Mouse (Mus musculus) urinary bladder, postnatal 10 days (tissue): ENCODE measurements around the gene Rag2.

ENCODE experiments used
- DNase-seq: peaks from one replicate; pipeline ENCODE4 v3.0.0; 2022; ENCODE audit warnings: low spot score

Rag2 gene

DNA sequence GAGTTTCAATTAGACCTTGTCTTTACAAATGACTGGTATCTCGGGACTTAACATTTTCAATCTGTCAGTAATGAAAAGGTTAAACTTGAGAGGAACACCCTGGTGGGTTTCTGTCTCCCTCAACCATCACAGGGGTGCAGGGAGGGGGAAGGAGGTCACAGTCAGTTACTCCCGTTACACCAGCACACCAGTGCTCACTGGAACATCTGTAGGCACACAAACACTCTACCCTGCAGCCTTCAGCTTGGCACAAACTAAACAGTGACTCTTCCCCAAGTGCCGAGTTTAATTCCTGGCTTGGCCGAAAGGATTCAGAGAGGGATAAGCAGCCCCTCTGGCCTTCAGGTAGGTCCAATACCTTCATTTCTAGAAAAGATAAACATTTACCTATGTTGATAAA, at the start of gene Rag2:
Gene Rag2 (plus strand): TSS at position 193 of the 400 bp plus-strand sequence.
- DNase-seq = no peak

DNA sequence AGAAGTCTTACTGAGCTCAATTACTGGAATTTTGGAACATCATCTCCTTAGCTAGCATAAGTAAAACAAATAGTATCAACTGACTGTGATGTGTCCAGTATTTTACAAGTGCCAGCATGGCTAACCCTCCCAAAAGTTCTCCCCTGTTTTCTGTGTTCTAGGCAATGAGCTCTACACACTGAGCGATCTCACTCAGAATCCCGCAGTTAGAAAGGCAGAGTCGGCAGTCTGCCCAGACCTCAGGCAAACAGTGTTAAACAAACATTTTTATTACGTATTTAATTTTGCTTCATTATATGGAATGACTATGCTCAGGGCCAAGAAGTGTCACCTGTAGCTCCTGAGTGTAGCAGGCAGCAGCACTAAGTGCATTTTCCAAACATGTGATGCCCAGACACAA, 47.3 kb upstream of the Rag2 start:
- no peak for DNase-seq

DNA sequence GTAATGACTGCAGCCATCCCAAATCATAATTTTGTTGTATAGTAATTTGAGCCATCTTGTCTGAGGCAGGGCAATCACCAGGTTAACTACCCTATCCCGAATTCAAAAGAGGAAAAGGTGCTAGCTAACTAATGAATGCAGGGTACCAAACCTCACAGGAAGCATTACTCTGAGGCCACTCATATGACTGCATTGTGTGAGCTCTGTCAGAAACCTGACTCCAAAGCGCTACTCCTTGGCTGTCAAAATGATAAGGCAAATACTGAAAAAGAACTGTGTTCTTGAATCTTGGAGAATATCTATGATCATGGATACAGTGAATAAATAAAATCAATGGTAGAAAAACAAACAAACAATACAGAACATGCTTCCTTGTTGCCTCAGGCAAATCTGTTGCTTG, 44.5 kb upstream of the Rag2 start:
- no peak for DNase-seq

DNA sequence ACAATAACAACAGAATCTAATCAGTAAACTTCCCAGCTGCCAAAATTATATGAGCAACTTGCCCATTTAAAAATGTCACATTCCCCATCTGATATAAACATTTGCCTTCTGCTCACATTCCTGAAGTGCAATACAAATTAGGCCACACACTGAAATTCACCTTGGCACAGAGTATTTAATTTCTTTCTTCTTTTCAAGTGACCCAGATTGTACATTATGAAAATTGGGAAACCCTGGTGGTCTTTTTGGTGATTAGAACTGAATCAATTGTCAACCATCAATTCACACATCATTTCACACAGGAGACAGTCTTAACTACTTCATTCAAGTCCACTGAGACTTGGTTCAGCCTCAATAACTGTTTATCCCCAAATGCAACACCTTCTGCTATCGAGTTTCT, 44.1 kb upstream of the Rag2 start:
- DNase-seq = no peak

- DNase-seq = no peak
These were observed 43.5 kb upstream of the Rag2 start for GRCm38 (mm10) chr2:101580977-101581376.

GRCm38 (mm10) chr2:101581418-101581817, 43.1 kb upstream of the Rag2 start:
- DNase-seq = no peak

- no peak for DNase-seq
These were observed 33.2 kb upstream of the Rag2 start for GRCm38 (mm10) chr2:101591356-101591755.

DNA sequence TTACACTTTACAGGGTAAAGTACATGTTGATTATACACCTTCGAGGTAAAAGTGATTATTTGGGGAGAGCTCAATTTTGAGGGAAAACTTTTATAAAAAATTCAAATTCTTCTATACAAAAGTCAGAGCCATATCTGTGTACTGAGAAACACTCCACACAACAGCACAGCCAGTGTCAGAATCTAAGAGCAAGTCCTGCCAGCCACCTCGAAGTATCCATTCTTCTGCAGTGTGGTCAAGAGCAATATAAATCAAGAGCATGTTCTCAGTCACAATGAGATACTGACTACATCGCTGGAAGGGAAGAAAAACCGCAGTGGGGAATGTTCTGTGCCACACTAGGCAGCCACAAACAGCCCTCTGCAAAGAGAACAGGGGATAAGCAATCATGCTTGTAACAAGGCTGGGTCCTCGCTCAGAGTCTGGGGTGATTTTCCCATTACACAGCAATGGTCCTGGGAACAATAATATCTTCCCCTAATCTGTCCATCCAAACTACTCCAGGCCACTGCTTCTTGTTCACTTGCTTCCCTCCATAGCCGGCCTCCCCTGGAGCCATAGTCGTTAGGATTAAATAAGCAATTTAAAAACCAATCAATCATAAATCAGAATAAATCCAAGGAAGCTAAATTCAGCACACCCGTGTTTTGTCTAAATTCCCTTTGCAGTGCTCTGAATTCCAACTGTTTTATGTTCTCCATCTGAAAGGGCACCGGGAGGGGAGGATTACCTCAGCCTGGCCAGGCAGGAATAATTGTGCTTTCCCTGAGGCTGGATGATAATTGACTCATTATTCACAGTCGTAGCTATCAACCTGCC, 32.3 kb upstream of the Rag2 start:
- DNase-seq = no peak

DNA sequence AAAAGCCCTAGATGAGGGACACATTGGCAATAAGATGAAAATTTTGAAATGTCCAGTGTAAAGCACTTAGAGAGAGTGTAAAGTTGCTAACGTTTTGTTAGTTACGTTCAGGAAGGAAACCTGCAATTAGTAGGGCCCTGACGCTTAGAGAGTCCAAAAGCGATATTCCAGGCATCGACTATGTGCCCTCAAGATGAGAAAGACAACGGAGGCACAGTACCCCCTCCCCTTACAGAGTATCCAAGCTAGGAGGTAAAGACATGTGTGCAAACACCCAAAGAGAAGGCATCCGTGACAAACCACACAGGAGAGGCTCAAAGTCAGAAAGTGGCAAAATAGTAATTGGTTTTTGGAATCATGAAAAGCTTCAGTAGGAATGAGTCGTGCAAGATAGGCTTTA, 31.6 kb upstream of the Rag2 start:
- no peak for DNase-seq

GRCm38 (mm10) chr2:101594681-101595080, 29.8 kb upstream of the Rag2 start:
- no peak for DNase-seq

DNA sequence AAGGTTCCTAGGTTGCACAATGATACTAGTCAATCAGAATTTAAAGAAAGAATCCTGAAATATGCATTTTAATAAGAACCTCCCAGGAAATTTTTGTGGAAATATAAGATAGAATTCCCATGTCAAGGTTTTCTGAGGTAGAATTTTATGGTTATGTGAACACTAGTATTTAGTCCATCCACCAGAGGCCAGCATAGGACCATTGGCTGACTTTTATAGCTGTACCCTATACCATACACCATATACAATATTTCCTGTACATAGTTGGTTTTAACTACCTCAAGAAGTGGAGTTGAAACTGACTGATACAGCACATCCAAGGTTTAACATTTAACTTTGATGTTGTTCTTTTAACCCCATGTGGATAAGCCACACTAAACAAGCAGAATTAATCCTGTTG, 27.3 kb upstream of the Rag2 start:
- no peak for DNase-seq

GRCm38 (mm10) chr2:101598190-101599181, 26.0 kb upstream of the Rag2 start:
- DNase-seq = no peak

DNA sequence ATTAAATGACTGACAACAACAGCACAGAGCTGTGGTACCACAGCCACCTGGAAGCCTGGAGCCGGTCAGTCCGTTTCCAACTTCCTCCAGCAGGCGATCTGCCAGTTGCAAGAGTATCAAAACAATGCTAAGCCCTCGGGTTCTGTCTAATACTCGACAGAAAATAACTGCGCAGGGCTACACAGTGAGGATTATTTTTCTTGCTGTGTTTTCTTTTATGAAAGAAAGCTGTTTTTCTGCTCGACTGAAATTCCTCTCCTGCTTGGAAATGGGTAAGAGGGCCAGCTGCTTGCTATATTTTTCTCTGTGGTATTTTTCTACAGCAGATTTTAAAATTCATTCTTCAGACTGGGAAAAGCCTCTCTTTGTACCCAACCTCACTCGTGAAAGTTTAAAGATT, 23.8 kb upstream of the Rag2 start:
- DNase-seq = no peak

DNA sequence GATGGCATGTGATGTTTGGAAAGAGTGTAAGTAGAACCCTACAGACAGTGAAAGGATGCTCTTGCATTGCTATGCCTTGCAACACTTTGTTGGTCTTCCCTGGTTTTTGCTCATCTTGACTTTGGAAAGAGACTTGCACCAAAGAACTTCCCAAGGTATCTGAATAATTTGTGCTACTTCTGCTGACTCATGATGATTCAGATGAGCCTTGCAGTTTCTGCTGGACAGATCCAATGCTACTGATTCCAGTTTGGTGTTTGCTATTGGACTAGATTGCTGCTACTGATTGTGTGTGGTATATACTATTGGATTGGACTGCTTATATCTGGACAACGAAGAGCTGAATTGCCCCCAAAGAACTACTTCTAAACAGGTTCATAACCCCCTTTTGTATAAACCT, 21.4 kb upstream of the Rag2 start:
- no peak for DNase-seq

GRCm38 (mm10) chr2:101608232-101608894, 16.2 kb upstream of the Rag2 start:
- DNase-seq = no peak

GRCm38 (mm10) chr2:101610861-101611260, 13.7 kb upstream of the Rag2 start:
- DNase-seq = no peak

- no peak for DNase-seq
These were observed 8.8 kb upstream of the Rag2 start for GRCm38 (mm10) chr2:101615464-101616305.

- DNase-seq = no peak
These were observed 6.1 kb upstream of the Rag2 start for GRCm38 (mm10) chr2:101618373-101618772.

DNA sequence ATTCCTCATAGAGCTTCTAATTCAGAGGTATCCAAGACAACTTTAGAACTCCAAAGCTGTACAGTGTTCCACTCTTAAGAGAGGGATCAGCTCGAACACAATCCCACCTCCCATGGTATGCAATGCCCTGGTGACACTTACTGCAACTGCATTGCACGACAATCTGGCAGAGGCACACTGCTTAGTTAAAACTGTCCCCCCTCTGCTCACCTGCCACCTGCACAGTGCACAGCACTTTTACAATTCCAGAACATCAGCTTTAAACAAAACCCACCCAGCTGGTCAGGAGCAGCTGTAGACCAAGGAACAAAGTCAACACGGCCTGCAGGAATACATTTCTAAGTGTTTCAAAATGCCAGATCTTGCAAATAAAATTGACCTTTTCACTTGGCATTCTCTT, 3.6 kb upstream of the Rag2 start:
- no peak for DNase-seq

DNA sequence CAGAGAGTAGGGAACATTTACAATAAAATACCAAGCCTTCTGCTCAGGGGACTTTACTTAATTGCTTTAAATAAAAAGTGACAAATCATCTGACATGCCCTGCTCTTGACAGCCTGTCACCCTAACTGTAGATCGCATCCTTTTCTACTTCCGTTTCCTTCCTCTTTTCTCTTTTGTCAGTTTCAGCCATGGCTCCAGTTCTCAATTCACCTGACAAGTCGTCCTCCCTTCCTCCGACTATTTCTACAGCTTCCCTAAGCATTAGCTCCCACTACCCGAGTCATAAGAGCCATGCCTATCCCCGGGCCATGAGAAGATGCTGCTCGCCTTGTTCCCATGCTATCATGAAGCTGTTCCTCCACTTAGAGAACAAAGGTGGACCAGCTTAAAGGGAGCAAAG, 2.9 kb upstream of the Rag2 start:
- no peak for DNase-seq

GRCm38 (mm10) chr2:101623042-101623441, 1.5 kb upstream of the Rag2 start:
- no peak for DNase-seq

DNA sequence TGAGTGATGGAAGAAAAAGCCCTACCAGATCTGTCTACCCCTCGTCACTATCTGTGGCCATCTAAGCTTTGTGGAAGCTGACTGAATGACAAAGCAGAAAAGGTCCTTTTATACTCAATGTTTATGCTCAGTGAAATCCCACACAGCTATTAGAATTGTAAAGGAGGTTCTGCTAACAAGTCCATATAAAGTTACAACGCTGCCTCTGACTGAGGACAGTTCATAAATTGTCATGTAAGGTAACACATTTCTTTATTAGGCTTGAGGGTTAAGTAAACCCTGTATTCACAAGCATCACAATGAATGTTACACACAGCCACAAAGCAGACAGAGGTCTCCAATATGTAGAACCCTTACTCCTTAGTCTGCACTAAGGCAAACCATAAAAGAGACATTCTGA, 507 bp upstream of the Rag2 start:
- no peak for DNase-seq
